Mouse (Mus musculus): Measurements from ENCODE around the gene Gm3233. TPM values are rescaled to one million over a fixed set of nuclear protein-coding genes. Genes with fewer than 3 reads are reported as not detected.

Gm3233 gene
- total and polyA plus RNA-seq, 3 experiments, result not detected

GRCm38 (mm10) chr10:77709831-77710230 is 49.7 kb downstream of the Gm3233 start:
- Histone ChIP-seq H3K4me2 (ENCODE audit: insufficient read depth, low read depth, poor library complexity, severe bottlenecking) (no peak overlapping the region), H3K79me2 (replicated peaks; ENCODE audit: control insufficient read depth, extremely low read depth, insufficient read depth, poor library complexity, severe bottlenecking) (no peaks in the 10 kb centered on the region), H3K27ac (ENCODE audit: insufficient read depth, low read depth) (no peak overlapping the region), H3K36me3 (replicated peaks in 1 of 2; ENCODE audit: control insufficient read depth in 1 of 2, insufficient read depth in 1 of 2, low read length in 1 of 2) (no peaks in the 10 kb centered on the region), H3K4me1 (ENCODE audit: control insufficient read depth in 1 of 2, insufficient read depth in 2 of 2) (no peaks in the 10 kb centered on the region), H3K27me3 (replicated peaks) (peaks cover 63% of the 10 kb centered on the region), H3K4me3 (replicated peaks in 1 of 3; ENCODE audit: low read depth in 2 of 3, low read length in 2 of 3, poor library complexity in 1 of 3) (no peak overlapping the region), H3K9ac (ENCODE audit: insufficient read depth, low read depth) (no peak overlapping the region), H3K9me3 (replicated peaks; ENCODE audit: low read length) (peaks cover 22% of the 10 kb centered on the region)
- DNase-seq (ENCODE audit: extremely low read depth), result no peak
- in situ Hi-C loops (cut with MboI; ENCODE audit: low pct_ligation_motif_present, low pct_unique_long_range_greater_than_20kb, low sequenced_read_pairs), result no loop called here
- dilution Hi-C loops (cut with MboI; ENCODE audit: extremely low pct_ligation_motif_present, extremely low pct_unique_long_range_greater_than_20kb, low sequenced_read_pairs), result no loop called here
- TF ChIP-seq CTCF (conservative IDR thresholded peaks at IDR 0.05 in 1 of 2, IDR thresholded peaks at IDR 0.05 in 1 of 2; ENCODE audit: low read depth in 2 of 2, low read length in 2 of 2) (peak in 1 of 2 experiments; percentile 35; a peak in 2 of 4 replicates), SMC3 (IDR thresholded peaks at IDR 0.05; ENCODE audit: low read depth, low read length) (0 out of 2 replicates have a peak, but pooled peaks have one; percentile 8), GABPA (IDR thresholded peaks at IDR 0.05; ENCODE audit: insufficient replicate concordance, low read depth, low read length) (no peak)

Other genes with a start within 250 kb of the Gm3233 start
Only the 20 nearest of the 32 such genes appear.
- gene Tspear, start 73.1 kb downstream of the Gm3233 start, total RNA-seq (2012; rRNA removed), result 0.17 and 0.42 TPM in 2 replicates
- gene Tspear, start 73.1 kb downstream of the Gm3233 start, total RNA-seq (2014; rRNA removed), result 0.09 TPM in 1 of 2 replicates, not detected in the other
- 0.11 TPM in 1 of 2 replicates, not detected in the other for gene Tspear, start 73.1 kb downstream of the Gm3233 start, polyA plus RNA-seq (2012; ENCODE audit: insufficient read length, low read depth)
- not detected in 2 replicates for gene Gm19402, start 68.9 kb downstream of the Gm3233 start, total RNA-seq (2012; rRNA removed)
- not detected in 2 replicates for gene Gm19402, start 68.9 kb downstream of the Gm3233 start, total RNA-seq (2014; rRNA removed)
- gene Gm19402, start 68.9 kb downstream of the Gm3233 start, polyA plus RNA-seq (2012; ENCODE audit: insufficient read length, low read depth), result not detected in 2 replicates
- not detected in 2 replicates for gene Gm9508, start 62.4 kb downstream of the Gm3233 start, total RNA-seq (2012; rRNA removed)
- not detected in 2 replicates for gene Gm9508, start 62.4 kb downstream of the Gm3233 start, total RNA-seq (2014; rRNA removed)
- gene Gm9508, start 62.4 kb downstream of the Gm3233 start, polyA plus RNA-seq (2012; ENCODE audit: insufficient read length, low read depth), result not detected in 2 replicates
- not detected in 2 replicates for gene Gm10272, start 53.1 kb downstream of the Gm3233 start, total RNA-seq (2012; rRNA removed)
- gene Gm10272, start 53.1 kb downstream of the Gm3233 start, total RNA-seq (2014; rRNA removed), result not detected in 2 replicates
- not detected in 2 replicates for gene Gm10272, start 53.1 kb downstream of the Gm3233 start, polyA plus RNA-seq (2012; ENCODE audit: insufficient read length, low read depth)
- gene Gm10024, start 48.2 kb downstream of the Gm3233 start, total RNA-seq (2012; rRNA removed), result not detected in 2 replicates
- not detected in 2 replicates for gene Gm10024, start 48.2 kb downstream of the Gm3233 start, total RNA-seq (2014; rRNA removed)
- not detected in 2 replicates for gene Gm10024, start 48.2 kb downstream of the Gm3233 start, polyA plus RNA-seq (2012; ENCODE audit: insufficient read length, low read depth)
- gene Gm10142, start 43.9 kb downstream of the Gm3233 start, total RNA-seq (2012; rRNA removed), result not detected in 2 replicates
- gene Gm10142, start 43.9 kb downstream of the Gm3233 start, total RNA-seq (2014; rRNA removed), result not detected in 2 replicates
- not detected in 2 replicates for gene Gm10142, start 43.9 kb downstream of the Gm3233 start, polyA plus RNA-seq (2012; ENCODE audit: insufficient read length, low read depth)
- gene Krtap12-1, start 39.1 kb downstream of the Gm3233 start, total RNA-seq (2012; rRNA removed), result not detected in 2 replicates
- not detected in 2 replicates for gene Krtap12-1, start 39.1 kb downstream of the Gm3233 start, total RNA-seq (2014; rRNA removed)
- not detected in 2 replicates for gene Krtap12-1, start 39.1 kb downstream of the Gm3233 start, polyA plus RNA-seq (2012; ENCODE audit: insufficient read length, low read depth)
- not detected in 2 replicates for gene Gm10100, start 33.2 kb downstream of the Gm3233 start, total RNA-seq (2012; rRNA removed)
- gene Gm10100, start 33.2 kb downstream of the Gm3233 start, total RNA-seq (2014; rRNA removed), result not detected in 2 replicates
- gene Gm10100, start 33.2 kb downstream of the Gm3233 start, polyA plus RNA-seq (2012; ENCODE audit: insufficient read length, low read depth), result not detected in 2 replicates
- gene Gm18596, start 17.0 kb downstream of the Gm3233 start, total RNA-seq (2012; rRNA removed), result not detected in 2 replicates
- gene Gm18596, start 17.0 kb downstream of the Gm3233 start, total RNA-seq (2014; rRNA removed), result not detected in 2 replicates
- not detected in 2 replicates for gene Gm18596, start 17.0 kb downstream of the Gm3233 start, polyA plus RNA-seq (2012; ENCODE audit: insufficient read length, low read depth)
- not detected in 2 replicates for gene Gm9736, start 8.3 kb downstream of the Gm3233 start, total RNA-seq (2012; rRNA removed)
- gene Gm9736, start 8.3 kb downstream of the Gm3233 start, total RNA-seq (2014; rRNA removed), result not detected in 2 replicates
- not detected in 2 replicates for gene Gm9736, start 8.3 kb downstream of the Gm3233 start, polyA plus RNA-seq (2012; ENCODE audit: insufficient read length, low read depth)
- gene Gm3238, start 11.6 kb upstream of the Gm3233 start, total RNA-seq (2012; rRNA removed), result not detected in 2 replicates
- gene Gm3238, start 11.6 kb upstream of the Gm3233 start, total RNA-seq (2014; rRNA removed), result not detected in 2 replicates
- not detected in 2 replicates for gene Gm3238, start 11.6 kb upstream of the Gm3233 start, polyA plus RNA-seq (2012; ENCODE audit: insufficient read length, low read depth)
- gene Gm7138, start 17.3 kb upstream of the Gm3233 start, total RNA-seq (2012; rRNA removed), result not detected in 2 replicates
- gene Gm7138, start 17.3 kb upstream of the Gm3233 start, total RNA-seq (2014; rRNA removed), result not detected in 2 replicates
- not detected in 2 replicates for gene Gm7138, start 17.3 kb upstream of the Gm3233 start, polyA plus RNA-seq (2012; ENCODE audit: insufficient read length, low read depth)
- not detected in 2 replicates for gene Gm3250, start 22.9 kb upstream of the Gm3233 start, total RNA-seq (2012; rRNA removed)
- not detected in 2 replicates for gene Gm3250, start 22.9 kb upstream of the Gm3233 start, total RNA-seq (2014; rRNA removed)
- not detected in 2 replicates for gene Gm3250, start 22.9 kb upstream of the Gm3233 start, polyA plus RNA-seq (2012; ENCODE audit: insufficient read length, low read depth)
- gene Gm7137, start 28.5 kb upstream of the Gm3233 start, total RNA-seq (2012; rRNA removed), result not detected in 2 replicates
- gene Gm7137, start 28.5 kb upstream of the Gm3233 start, total RNA-seq (2014; rRNA removed), result not detected in 2 replicates
- not detected in 2 replicates for gene Gm7137, start 28.5 kb upstream of the Gm3233 start, polyA plus RNA-seq (2012; ENCODE audit: insufficient read length, low read depth)
- gene Gm9639, start 35.4 kb upstream of the Gm3233 start, total RNA-seq (2012; rRNA removed), result not detected in 2 replicates
- gene Gm9639, start 35.4 kb upstream of the Gm3233 start, total RNA-seq (2014; rRNA removed), result not detected in 2 replicates
- gene Gm9639, start 35.4 kb upstream of the Gm3233 start, polyA plus RNA-seq (2012; ENCODE audit: insufficient read length, low read depth), result not detected in 2 replicates
- gene Gm19668, start 39.5 kb upstream of the Gm3233 start, total RNA-seq (2012; rRNA removed), result not detected in 2 replicates
- gene Gm19668, start 39.5 kb upstream of the Gm3233 start, total RNA-seq (2014; rRNA removed), result not detected in 2 replicates
- gene Gm19668, start 39.5 kb upstream of the Gm3233 start, polyA plus RNA-seq (2012; ENCODE audit: insufficient read length, low read depth), result not detected in 2 replicates
- not detected in 2 replicates for gene Gm9507, start 52.2 kb upstream of the Gm3233 start, total RNA-seq (2012; rRNA removed)
- not detected in 2 replicates for gene Gm9507, start 52.2 kb upstream of the Gm3233 start, total RNA-seq (2014; rRNA removed)
- not detected in 2 replicates for gene Gm9507, start 52.2 kb upstream of the Gm3233 start, polyA plus RNA-seq (2012; ENCODE audit: insufficient read length, low read depth)
- not detected in 2 replicates for gene Gm2696, start 55.0 kb upstream of the Gm3233 start, total RNA-seq (2012; rRNA removed)
- gene Gm2696, start 55.0 kb upstream of the Gm3233 start, total RNA-seq (2014; rRNA removed), result not detected in 2 replicates
- gene Gm2696, start 55.0 kb upstream of the Gm3233 start, polyA plus RNA-seq (2012; ENCODE audit: insufficient read length, low read depth), result not detected in 2 replicates
- not detected in 2 replicates for gene Krtap10-4, start 67.4 kb upstream of the Gm3233 start, total RNA-seq (2012; rRNA removed)
- not detected in 2 replicates for gene Krtap10-4, start 67.4 kb upstream of the Gm3233 start, total RNA-seq (2014; rRNA removed)
- gene Krtap10-4, start 67.4 kb upstream of the Gm3233 start, polyA plus RNA-seq (2012; ENCODE audit: insufficient read length, low read depth), result not detected in 2 replicates
- not detected in 2 replicates for gene Krtap10-10, start 76.3 kb upstream of the Gm3233 start, total RNA-seq (2012; rRNA removed)
- not detected in 2 replicates for gene Krtap10-10, start 76.3 kb upstream of the Gm3233 start, total RNA-seq (2014; rRNA removed)
- gene Krtap10-10, start 76.3 kb upstream of the Gm3233 start, polyA plus RNA-seq (2012; ENCODE audit: insufficient read length, low read depth), result not detected in 2 replicates